Mouse (Mus musculus) kidney, postnatal 36 days (tissue): ENCODE data around the gene Sipa1l3.

Experiments used
- DNase-seq, 2 experiments: peaks; one replicate each; pipeline ENCODE4 v3.0.0; 2021 to 2022; ENCODE audit warnings: mixed read lengths in 2 of 2

The Sipa1l3 gene

DNA sequence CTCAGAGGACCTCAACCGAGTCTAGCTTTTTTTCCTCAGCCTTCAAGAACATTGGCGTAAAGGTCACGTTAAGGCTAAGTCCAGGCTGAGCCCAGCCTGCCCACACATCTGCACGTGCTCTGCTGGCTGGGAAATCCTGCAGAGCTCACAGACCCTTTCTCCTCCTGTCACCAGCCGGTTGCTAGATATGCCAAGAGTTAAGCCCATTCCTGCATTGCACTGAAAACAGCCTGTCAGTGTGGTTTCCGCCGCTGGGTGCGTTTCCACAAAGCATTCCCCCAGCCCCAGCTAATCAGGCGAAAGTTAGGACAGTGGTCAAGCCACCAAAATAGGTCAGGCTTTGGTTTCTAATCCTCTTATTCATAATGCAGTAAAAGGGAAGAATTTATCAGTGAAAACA, 77.3 kb downstream of the Sipa1l3 start:
- no peak for DNase-seq

- DNase-seq: no peak
Observed at GRCm38 (mm10) chr7:29438655-29439282, 79.7 kb downstream of the Sipa1l3 start.

DNA sequence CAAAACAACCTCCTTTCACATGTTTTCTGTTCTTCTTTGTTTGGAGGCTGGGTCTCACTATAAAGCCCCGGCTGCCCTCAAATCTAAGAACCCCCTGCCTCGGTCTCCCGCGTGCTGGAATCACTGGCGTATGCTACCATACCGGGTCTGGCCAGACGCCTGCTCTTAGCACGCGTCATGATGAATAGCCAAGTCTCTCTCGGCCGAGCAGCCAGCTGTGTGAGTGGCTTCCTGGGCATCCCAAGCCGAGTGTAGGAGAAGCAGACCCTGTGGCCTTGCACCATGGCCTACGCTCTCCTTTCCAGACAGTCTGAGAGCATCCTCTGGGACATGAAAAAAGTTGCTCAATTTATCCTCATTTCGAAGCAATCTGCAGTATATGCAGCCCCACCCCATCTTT, 80.2 kb downstream of the Sipa1l3 start:
- no peak for DNase-seq

- DNase-seq: no peak
Observed at GRCm38 (mm10) chr7:29437072-29437471, 81.4 kb downstream of the Sipa1l3 start.

DNA sequence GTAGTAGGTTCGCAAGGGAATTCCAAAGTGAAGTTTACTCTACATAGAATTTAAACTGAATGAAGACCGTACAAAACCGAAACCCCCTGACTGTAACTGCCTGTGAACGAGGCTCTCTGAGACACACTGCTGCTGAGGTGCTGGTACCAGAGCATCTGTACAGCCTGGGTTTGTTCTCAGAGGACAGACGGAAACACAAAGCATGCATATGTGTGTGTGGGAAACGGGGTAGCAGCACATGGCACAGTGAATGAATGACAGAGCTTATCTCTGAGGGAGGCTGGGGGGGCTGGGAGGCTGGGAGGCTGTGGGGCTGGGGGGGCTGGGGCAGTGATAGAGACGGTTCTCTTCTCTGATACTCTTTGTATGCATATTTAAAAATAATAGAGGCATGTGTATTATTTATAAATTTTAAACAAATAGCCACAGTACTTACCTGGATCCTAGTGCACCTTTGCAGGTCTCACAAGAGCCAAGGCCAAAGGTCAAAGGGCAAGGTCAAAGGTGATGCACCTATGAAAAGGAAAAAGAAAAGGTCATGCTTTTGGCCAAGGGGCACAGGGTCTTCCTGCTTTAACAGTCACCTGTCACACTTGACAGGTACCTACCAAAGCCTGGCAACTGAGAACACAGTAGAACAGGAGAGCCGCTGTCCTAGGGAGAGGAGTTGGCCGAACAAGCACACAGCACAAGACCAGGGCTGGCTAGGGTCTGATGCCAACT, 84.0 kb downstream of the Sipa1l3 start:
- DNase-seq: no peak

DNA sequence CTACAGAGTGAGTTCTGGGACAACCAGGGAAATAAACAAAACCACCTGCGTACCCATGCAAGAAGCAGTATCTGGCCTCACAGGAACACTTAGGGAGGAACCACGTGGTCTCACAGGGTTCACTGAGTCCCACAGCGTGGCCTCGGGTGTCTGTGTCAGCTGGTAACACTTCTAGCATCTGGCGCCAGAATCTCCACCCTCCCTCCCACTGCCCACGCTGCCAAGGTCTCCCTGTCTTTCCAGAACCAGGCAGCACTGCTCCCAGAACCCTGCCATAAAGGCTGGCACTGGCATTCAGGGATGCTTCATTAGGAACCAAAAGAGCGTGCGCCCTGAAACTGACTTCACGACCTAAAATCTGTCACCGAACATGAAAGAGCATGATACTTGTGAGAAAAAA, 84.7 kb downstream of the Sipa1l3 start:
- no peak for DNase-seq

DNA sequence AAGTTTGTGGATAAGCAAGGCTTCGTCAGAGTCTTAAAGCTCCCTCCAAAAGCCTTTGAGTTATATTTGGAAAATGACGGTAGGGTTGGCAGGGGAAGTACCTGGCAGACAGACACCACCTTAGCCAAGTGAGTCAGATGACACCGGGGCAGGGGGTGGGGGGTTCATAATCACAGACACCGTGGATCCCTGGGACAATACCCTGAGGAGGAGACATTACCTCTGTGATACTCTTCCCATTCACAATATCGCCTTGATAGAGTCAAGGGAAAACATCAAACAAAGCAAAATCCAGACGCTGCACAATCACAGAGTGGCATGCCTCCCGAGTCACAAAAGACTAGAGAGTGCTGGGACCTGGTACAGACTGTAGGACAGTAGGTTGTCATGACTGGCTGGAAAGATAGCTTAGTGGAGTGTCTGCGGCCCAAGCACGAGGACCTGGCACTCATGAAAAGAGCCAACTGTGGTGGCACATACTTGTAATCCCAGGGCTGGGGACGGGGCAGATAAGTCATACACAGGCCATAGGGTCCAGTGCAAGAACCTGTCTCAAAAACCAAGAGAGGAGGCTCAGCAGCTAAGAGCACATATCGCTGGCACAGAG, 85.4 kb downstream of the Sipa1l3 start:
- DNase-seq: no peak

DNA sequence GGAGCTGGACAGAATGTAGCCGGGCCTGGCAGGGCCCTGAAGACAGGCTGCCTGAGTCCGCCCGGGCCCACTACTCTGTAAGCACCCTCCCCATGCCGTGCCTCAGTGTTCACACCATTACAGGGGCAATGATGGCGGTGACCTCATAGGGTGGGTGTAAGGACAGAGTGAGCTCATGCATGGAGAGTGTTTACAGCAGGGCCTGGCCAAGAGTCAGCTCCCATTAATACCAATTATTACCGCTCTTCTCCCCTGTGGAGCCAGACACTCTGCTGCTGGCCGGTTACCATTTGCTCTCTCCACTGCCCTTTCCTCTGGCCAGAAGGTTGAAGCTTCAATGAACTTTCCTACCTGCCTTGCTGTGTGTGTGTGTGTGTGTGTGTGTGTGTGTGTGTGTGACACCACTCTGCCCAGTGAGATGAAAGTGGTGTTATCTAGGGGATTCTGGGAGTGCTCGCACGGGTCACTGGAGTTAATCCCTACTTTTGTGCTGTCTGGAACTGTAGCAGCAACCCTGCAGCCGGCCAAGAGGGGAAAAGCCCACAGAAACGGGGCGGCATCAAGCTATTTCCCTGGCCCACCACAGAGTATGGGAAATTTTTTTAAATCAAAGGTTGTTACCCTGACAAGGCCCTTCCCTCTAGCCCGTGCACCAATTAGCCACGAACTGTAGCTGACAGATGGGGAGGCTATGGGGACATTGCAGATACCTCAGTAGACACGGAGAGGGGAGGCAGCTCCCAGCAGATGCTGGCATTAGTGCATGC, 86.1 kb downstream of the Sipa1l3 start:
- no peak for DNase-seq

DNA sequence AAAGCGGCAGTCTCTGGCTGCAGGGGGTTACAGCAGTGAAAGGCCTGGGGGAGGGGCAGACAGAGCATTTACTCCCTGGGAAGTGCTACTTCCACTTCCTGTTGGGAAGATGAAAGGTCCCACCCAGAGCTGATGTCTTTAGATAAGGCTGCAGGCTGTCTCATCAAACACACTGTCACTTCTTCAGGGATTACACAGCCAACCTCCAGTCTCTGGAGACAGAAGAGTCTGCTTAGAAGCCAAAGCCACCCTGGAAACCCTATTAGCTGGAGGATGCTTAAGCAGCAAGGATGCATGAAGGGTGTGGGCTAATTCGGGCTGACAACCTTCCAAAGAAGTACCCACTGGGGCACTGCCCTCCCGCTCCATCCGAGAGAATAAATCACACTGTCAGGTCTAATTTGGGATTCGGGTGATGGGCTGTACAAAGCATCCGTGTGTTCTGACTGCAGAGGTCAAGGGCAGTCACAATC, 87.7 kb downstream of the Sipa1l3 start:
- DNase-seq: peak in 1 of 2 experiments; percentile 51

DNA sequence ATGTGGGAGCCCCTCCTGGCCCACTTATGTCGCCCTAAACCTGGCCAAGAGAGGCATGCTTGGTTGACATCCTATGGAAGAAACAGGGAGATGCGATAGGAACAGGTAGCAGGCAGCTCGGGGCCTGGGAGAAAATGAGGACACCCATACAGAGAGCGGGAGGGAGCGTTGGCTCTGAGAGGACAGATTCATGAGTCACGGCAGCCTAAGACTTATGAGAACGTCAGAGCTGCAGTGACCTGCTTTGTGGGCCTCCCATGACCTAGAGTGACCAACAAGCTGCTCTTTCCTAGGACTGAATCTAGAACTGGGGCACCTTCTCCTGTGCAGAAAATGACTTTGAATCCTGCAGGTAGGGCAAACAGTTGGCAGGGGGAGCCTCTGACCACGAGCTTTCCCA, 92.4 kb downstream of the Sipa1l3 start:
- no peak for DNase-seq

DNA sequence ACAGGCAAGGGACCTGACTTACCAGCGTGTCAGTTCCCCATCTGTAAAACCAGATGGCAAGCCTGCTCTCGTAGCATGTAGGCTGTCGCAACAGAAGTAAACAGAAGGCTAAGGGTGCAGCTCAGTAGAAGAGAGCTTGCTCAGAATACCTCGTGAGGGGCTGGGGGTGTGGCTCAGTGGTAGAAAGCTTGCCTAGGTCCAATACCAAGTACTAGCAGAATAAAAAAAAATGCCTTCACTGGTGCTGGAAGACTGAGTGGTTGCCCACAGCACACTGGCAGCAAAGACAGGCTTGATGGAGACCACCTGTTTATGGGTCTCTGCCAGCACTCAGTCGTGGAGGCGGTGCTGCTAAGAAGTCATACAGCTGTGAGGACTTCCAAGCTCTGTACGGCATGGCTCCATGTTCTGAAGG, 93.0 kb downstream of the Sipa1l3 start:
- no peak for DNase-seq

DNA sequence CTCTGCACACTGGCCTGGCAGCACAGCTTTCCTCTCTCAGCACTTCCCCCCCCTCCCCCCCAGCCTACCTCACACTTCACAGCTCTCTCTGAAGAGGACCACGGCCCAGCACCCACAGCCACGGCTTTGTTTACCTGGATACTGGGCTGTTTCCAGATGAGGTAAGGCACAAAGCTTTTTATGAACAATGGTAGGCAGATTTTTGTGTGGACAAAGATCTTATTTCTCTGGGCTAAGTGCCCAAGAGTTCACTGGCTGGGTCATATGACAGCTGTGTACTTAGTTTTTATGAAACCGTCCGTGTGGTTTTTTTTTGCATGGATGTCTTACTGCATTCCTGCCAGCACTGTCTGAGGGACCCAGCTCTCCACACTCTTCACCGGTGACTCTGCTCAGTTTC, 93.8 kb downstream of the Sipa1l3 start:
- DNase-seq: peak; percentile 69 to 73

GRCm38 (mm10) chr7:29421909-29422244, 96.6 kb downstream of the Sipa1l3 start:
- no peak for DNase-seq

DNA sequence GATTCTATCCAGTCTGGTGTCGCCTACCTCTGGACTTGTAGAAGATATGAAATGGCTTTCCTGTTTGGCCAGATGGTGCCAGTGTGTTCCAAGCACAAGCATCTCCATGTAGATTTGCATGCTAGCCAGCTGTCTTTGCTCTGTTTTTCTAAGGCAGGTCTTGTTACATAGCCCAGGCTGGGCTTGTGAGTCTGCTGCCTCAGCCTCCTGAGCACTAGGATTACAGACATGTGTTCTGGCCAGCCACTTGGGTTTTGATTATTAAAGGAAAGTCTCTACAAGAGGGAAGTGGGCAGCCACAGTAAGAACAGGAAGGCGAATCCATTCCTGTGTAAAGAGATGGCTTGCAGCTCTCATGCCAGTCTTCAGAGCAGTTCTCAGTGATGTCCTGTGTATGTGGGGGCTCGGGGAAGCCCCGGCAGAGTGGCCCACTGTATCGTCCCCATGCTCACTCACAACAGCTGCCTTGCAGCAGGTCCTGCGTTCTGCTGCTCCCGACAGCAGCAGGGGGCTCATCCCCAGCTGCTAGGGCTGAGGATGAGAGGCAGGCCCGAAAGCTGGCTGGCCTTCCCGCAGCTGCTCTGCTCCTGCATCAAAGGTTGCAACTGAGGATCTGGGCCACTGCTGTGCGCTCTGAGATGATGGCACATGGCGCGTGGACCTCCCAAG, 97.1 kb downstream of the Sipa1l3 start:
- DNase-seq: no peak

DNA sequence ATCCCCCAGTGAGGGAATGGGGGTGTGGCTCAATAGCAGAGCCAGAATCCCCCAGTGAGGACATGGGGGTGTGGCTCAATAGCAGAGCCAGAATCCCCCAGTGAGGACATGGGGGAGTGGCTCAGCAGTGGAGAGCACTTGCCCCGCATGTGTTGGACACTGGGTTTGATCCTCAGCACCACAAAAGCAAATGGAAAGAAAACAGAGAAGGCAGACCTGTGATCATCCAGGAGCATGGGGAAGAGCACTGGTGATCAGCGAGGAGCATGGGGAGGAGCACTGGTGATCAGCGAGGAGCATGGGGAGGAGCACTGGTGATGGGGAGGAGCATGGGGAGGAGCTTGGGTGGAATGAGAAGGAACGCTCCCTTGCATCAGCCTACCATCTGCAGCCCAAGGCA, 98.6 kb downstream of the Sipa1l3 start:
- no peak for DNase-seq

GRCm38 (mm10) chr7:29418231-29418630, 100.2 kb downstream of the Sipa1l3 start:
- peak; percentile 45 to 54 for DNase-seq

GRCm38 (mm10) chr7:29417332-29418069, 100.9 kb downstream of the Sipa1l3 start:
- DNase-seq: no peak

DNA sequence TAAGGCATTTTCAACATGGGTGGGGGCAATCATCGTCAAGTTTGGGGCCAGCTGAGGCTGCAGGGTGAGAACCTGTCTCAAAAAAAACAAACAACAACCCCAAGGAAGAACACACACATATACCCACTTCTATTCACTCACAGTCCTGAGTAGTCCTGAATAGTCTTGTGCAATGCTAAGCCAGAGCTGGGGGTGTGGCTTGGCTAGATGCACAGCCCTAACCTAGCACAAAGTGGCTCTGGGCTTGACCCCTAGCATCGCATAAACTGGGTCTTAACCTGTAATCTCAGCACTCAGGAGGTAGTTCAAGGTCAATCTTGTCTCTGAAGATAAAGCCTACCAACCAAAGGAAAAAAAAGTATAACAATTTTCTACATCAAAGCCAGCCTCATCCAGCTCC, 101.5 kb downstream of the Sipa1l3 start:
- DNase-seq: no peak

- DNase-seq: no peak
Observed at GRCm38 (mm10) chr7:29411838-29412580, 106.4 kb downstream of the Sipa1l3 start.

- no peak for DNase-seq
Observed at GRCm38 (mm10) chr7:29411216-29411816, 107.1 kb downstream of the Sipa1l3 start.

GRCm38 (mm10) chr7:29410402-29410801, 108.0 kb downstream of the Sipa1l3 start:
- DNase-seq: no peak
